Mouse (Mus musculus) left cerebral cortex, adult 2 months (tissue): ENCODE measurements around the gene Cldn4. TPM values are rescaled to one million over a fixed set of nuclear protein-coding genes. Genes with fewer than 3 reads are reported as not detected.
A peak's percentile ranks its signal among the peaks of the same experiment; 100 is the strongest.
"Not testable (repeated sequence)": the region's sequence is repeated elsewhere in the genome, so short reads cannot be mapped to it uniquely, and the experiment has no call there.

ENCODE experiments used
- DNase-seq, 2 experiments: peaks; one replicate each; pipeline ENCODE4 v3.0.0; 2021 to 2022; ENCODE audit warnings: low spot score in 2 of 2, mixed read lengths in 1 of 2; ENCODE audit errors: extremely low spot score in 1 of 2
- H3K27ac ChIP-seq: fragments of 200-600 bp; 2 replicates; pipeline ENCODE4 v1.8.1; 2022
- H3K4me3 ChIP-seq: fragments of 200-600 bp; 2 replicates; pipeline ENCODE4 v1.8.1; 2022
- CTCF ChIP-seq: fragments of 200-600 bp; IDR thresholded peaks from 2 replicates; pipeline ENCODE4 v1.8.1; 2022; ENCODE audit warnings: antibody characterized with exemption, mild to moderate bottlenecking, moderate library complexity
- intact Hi-C: fragments of 180-260 bp; cut with DNase I; formaldehyde crosslinking; loops from one replicate; pipeline ENCODE4 v1.15.1; 2025
- total RNA-seq, 2 experiments: library from RNA; stranded (reverse); gene quantifications; 2 replicates each; pipeline ENCODE4 v1.2.3; 2021

The Cldn4 gene
- total RNA-seq, 2 experiments from 2014 or later: not detected

DNA sequence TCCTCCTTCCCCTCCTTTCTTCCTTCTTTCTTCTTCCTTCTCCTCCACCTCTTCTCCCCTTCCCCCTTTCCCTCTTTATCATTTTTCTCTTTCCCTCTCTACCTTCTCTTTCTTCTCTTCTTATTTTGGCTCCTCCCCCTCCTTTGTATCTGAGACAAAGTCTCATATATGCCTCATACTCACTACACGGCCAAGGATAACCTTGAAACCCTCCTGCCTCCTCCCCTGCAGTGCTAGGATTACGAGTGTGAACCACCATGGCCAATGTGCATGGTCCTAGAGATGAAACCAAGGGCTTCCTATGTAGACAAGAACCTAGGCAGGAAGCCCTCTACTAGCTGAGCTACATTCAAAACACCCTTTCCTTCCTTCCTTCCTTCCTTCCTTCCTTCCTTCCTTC, 28.2 kb upstream of the Cldn4 start:
- intact Hi-C loops: no loop called here

DNA sequence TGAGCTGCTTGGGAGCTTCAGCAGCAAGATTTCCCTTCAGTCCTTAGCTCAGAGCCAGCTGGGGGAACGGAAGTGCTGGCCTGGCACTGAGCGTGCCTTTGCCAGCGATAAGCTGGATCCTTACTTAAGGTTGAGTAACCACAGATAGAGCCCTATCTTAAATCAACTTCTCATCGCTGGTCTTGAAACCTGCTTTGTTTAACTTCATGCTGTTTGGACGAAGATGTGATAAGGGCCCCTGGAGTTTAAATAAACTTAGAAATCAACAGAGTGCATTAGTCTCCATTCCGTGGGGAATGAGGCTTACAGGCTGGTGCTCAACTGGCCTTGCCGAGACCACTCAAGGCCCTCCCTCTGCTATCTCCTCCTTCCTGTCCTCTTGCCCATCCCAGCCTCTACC, 27.6 kb upstream of the Cldn4 start:
- Histone ChIP-seq H3K27ac (no peak overlapping the region), H3K4me3 (no peak overlapping the region)
- no peak for TF ChIP-seq CTCF
- intact Hi-C loops: no loop called here
- DNase-seq: no peak

More for the DNA sequence above, 28.2 kb upstream of the Cldn4 start:
- H3K27ac ChIP-seq: no peak overlapping the region
- no peak overlapping the region for H3K4me3 ChIP-seq
- no peak for TF ChIP-seq CTCF
- DNase-seq: no peak

DNA sequence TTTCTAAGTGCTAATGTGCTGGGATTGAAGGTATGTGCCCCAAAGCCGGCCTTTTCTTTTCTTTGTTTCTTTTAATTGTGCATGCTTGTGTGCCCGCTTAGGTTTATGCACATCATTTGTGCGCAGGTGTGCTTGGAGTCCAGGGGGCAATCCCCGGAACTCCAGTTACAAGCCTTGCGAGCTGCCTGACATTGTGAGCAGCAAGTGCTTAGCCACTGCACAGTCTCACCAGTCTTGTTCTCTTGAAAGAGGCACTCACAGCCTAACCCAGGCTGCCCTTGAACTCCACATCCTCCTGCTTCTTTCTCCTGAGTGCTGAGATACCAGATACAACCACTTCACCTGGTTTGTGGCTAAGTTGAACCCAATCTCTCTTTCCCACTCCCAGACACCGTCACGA, 26.8 kb upstream of the Cldn4 start:
- intact Hi-C loops: no loop called here
- no peak for TF ChIP-seq CTCF
- Histone ChIP-seq H3K4me3 (no peak overlapping the region), H3K27ac (no peak overlapping the region)
- no peak for DNase-seq

DNA sequence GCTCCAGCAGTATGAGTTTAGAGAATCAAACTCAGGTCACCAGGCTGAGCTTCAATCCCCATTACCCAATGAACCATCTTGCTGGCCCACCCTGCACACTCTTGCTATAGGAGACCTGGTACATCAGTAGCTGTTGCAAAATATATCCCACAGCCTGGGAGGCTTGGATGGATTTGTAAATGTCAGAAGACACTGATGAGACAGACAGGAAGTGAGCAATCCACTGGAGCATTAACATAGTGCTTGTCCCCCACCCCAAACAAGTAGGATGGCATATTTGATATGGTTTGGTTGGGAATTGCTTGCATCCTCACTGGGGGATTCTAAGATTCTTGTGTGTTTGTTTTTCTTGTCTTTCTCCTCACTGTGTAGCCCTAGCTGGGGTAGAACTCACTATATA, 26.3 kb upstream of the Cldn4 start:
- TF ChIP-seq CTCF: no peak
- DNase-seq: no peak
- no peak overlapping the region for H3K4me3 ChIP-seq
- H3K27ac ChIP-seq: no peak overlapping the region
- intact Hi-C loops: no loop called here

DNA sequence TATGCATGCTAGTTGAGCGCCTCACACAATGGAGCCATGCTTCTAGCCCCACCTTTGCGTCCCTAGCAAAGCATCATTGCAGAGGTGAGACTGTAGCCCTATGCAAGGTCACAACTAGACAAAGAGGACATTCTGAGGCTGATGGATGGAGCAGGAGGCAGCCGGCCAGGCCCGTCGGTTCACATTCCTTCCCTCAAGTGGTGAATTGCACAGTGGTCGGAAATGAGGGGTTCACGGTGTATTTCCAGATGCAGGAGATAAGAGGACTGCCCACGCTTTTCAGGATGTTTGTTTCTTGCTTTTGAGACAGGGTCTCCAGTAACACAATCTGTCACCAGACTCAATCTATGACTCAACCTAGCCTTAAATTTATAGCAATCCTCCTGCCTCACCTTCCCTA, 23.9 kb upstream of the Cldn4 start:
- no peak for TF ChIP-seq CTCF
- no peak overlapping the region for H3K4me3 ChIP-seq
- H3K27ac ChIP-seq: no peak overlapping the region
- no peak for DNase-seq
- intact Hi-C loops: no loop called here

DNA sequence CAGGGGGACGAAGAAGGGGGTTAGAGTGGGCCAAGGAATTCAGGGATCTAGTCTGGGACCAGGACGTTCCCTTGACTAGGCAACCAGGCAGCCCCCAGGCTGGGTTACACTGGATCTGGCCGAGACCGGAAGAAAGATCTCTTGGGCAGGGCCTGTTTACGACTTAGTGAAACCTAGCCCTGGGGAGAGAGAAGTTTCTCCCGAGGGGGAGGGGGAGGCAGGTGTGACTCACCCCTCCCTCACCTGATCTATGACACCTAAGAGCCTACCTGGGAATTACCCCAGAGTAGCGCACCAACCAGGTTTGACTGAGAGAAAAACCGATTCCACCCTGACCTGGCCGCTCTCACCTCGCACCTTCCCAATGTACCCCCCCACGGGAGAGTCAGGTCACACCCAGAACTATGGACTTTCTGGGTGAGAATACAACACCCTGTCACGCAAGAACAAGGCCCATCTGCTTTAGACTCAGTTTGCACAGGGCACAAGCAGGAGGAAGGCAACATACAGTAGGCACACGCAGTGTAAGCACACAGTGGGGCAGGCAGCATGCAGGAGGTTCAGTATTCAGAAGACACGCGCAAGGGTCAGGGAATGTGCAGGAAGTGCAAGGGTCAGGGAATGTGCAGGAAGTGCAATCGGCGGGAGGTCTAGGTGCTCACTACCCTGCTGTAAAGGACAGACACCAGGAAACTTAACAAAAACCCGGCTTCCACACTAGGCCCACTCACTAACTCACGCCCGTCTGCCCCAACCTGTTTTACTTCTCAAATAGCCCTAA, 20.6 kb upstream of the Cldn4 start:
- intact Hi-C loops: loop anchor here (5.0 kb wide), 1 partner anchor 35 kb away; the partner anchor contains the start of gene Mettl27
- no peak overlapping the region for H3K27ac ChIP-seq
- TF ChIP-seq CTCF: no peak
- H3K4me3 ChIP-seq: no peak overlapping the region
- DNase-seq: no peak

DNA sequence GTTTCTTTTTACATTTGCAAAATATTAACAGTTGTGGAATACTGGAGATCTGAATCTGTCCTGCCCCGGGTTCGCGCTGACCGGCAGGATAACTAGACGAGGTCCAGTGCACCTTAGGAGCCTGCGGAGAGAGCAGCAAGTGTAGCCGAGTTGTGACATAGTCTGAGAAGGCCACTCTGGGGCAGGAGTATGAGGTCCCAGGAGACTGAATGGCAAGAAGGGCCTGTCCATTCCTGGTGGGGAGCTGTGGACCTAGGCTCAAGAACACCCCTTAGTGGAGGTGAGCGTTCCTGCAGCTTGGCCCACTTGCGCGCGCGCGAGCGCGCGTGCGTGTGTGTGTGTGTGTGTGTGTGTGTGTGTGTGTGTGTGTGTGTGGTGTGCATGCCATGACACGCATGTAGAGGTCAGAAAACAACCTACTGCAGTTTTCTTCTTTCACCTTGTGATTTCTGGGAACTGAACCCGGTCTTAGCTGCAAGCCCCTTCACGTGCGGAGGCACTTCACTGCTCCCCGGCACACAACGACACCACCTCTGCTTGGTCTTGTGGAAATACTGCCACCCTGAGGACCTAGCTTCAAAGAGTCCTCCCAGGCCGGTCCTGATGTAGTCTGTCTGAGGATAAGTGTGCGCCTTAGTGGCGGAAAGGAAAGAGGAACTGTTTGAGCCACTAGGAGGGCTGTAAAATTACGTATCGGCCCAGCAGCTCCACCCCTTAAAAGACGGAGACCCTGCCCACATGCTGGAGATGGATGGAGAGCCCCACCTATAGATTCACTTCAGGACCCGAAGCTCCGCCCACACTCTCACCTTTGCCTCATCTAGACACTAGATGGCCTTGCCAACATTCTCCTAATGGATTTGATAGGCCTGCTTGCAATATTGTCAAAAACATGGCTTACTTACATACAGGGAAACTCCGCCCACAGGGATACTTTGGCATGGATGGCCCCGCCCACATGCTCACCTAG, 19.4 kb upstream of the Cldn4 start:
- TF ChIP-seq CTCF: no peak; the same call in none of the 2 replicates
- peak in 1 of 2 experiments; percentile 18 for DNase-seq
- Histone ChIP-seq H3K27ac (no peak overlapping the region), H3K4me3 (0 out of 2 replicates have a peak overlapping the region, but pooled peaks have one; percentile 31)
- intact Hi-C loops: loop anchor here (1.0 to 5.0 kb wide), 2 partner anchors 34 to 59 kb away; partner anchors contain the start of gene Mettl27

DNA sequence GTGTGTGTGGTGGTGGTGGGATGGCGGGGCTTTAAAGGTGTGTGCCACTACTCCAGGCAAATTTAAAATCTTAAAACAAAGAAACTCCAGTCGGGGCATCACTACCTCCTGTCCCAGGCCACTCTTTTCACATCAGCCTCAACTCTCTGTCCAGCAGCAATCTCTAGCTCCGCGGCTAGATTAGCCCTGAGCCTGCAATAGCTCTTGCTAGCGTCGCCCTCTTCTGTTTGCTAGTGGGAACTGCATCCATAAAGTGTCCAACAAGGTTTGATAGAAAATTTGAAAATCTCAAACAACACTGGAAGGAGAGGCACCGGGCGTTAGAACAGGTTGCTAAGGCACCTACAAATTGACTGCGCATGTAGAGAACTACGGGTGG, 18.7 kb upstream of the Cldn4 start:
- intact Hi-C loops: loop anchor here (1.0 to 5.0 kb wide), 2 partner anchors 33 to 58 kb away; partner anchors contain the start of gene Mettl27
- no peak overlapping the region for H3K4me3 ChIP-seq
- H3K27ac ChIP-seq: no peak overlapping the region
- DNase-seq: peak; percentile 56 to 73
- TF ChIP-seq CTCF: peak; percentile 80

DNA sequence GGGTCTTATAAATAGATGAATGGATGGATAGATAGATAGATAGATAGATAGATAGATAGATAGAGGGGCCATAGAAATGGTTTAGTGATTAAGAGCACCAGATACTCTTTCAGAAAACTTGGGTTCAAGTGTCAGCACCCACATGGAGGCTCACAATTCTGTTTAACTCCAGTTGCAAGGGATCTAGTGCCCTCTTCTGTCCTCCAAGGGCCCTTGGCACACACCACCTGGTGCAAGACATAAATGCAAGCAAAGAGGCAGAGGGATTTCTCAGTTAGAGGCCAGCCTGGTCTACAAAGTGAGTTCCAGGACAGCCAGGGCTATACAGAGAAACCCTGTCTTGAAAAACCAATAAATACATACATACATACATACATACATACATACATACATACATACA, 17.9 kb upstream of the Cldn4 start:
- H3K4me3 ChIP-seq, H3K27ac ChIP-seq, DNase-seq: not testable (repeated sequence)
- intact Hi-C loops: loop anchor here (1.0 to 5.0 kb wide), 2 partner anchors 32 to 57 kb away; partner anchors contain the start of gene Mettl27

DNA sequence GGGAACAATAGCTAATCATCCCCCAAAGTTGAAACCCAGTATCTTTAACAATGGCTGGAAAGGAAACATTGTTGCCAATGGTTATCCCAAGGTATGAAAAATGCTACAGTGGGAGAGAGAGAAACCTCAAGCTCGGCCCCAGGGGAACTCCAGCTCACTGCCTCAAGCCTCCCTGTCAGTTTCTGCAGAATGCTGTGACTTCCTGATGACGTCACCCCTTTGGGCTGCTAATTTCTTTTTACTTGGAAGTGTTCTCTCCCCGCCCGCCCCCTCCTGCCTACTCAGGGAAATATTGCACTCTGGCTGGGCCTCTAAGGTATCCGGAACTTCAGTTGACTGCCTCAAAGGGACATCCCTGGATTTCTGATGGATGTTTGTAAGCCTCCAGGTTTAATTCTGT, 16.8 kb upstream of the Cldn4 start:
- no peak for DNase-seq
- intact Hi-C loops: no loop called here
- no peak overlapping the region for H3K4me3 ChIP-seq
- TF ChIP-seq CTCF: no peak
- H3K27ac ChIP-seq: no peak overlapping the region

DNA sequence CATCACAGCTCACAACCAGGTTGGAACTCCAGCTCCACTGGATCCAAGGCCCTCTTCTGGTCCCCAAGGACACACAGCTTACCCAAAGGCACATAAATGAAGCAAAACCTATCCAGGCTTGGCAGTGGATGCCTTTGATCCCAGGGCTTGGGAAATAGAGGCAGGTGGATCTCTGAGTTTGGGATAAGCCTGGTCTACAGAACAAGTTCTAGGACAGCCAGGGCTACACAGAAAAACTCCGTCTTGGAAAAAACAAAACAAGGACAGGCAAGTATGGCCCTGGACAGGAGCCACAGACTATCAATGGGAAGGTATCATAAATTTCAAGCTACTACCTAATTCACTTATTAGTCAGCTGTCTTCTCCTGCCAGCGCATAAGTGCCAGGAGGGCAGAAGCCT, 14.8 kb upstream of the Cldn4 start:
- DNase-seq: no peak
- Histone ChIP-seq H3K4me3 (no peak overlapping the region), H3K27ac (no peak overlapping the region)
- TF ChIP-seq CTCF: no peak
- intact Hi-C loops: no loop called here

DNA sequence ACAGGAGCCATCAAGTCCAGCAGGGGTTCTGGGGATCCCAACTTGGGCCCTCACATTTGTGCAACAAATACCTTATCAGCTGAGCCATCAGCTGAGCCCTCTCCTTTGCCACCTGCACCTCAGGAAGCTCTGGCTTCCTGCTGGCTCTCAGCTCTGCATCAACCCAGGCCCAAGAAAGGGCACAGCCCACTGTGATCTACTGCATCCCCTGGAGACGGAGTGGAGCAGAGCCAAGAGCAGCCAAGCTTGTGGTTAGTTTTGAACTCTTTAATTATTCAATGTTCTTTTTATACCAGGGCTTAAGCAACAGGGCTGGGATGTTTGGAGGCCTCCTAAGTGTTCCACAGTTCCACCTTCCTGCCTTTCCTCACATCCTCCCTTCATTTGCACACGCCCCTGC, 13.7 kb upstream of the Cldn4 start:
- intact Hi-C loops: no loop called here
- Histone ChIP-seq H3K4me3 (no peak overlapping the region), H3K27ac (no peak overlapping the region)
- DNase-seq: no peak
- no peak for TF ChIP-seq CTCF
